Mouse (Mus musculus) neural tube, embryonic 11.5 days (tissue): Measurements from ENCODE around the gene Mical3. TPM values are rescaled to one million over a fixed set of nuclear protein-coding genes. Genes with fewer than 3 reads are reported as not detected.
"Not testable (repeated sequence)": the region's sequence is repeated elsewhere in the genome, so short reads cannot be mapped to it uniquely, and the experiment has no call there.

Experiments used
- ATAC-seq: fragments of 200-750 bp; cut with Nextera tagmentation; 2 replicates; pipeline ENCODE4 v1.8.0; 2017; ENCODE audit warnings: moderate number of reproducible peaks, mild to moderate bottlenecking, moderate TSS enrichment, moderate library complexity; ENCODE audit not compliant: insufficient read depth, low FRiP score, low TSS enrichment
- DNase-seq: peaks from one replicate; pipeline ENCODE4 v3.0.0-alpha.2; 2015; ENCODE audit warnings: low spot score
- H3K27ac ChIP-seq: fragments of 300-500 bp; sonication (generic); 2 replicates; pipeline ENCODE4 v1.5.1; 2014; ENCODE audit warnings: low read depth, mild to moderate bottlenecking, low read length
- H3K27me3 ChIP-seq: fragments of 300-500 bp; sonication (generic); 2 replicates; pipeline ENCODE4 v1.6.1; 2014; ENCODE audit warnings: mild to moderate bottlenecking, low read length, mixed read lengths; ENCODE audit not compliant: control insufficient read depth, insufficient read depth
- H3K36me3 ChIP-seq: fragments of 300-500 bp; sonication (generic); 2 replicates; pipeline ENCODE4 v1.6.1; 2014; ENCODE audit warnings: mild to moderate bottlenecking, low read length, moderate library complexity, mixed read lengths; ENCODE audit not compliant: control insufficient read depth, insufficient read depth
- H3K4me1 ChIP-seq: fragments of 300-500 bp; sonication (generic); 2 replicates; pipeline ENCODE4 v1.6.1; 2014; ENCODE audit warnings: low read length, mixed read lengths; ENCODE audit not compliant: control insufficient read depth, insufficient read depth
- H3K4me2 ChIP-seq: fragments of 300-500 bp; sonication (generic); 2 replicates; pipeline ENCODE4 v1.6.1; 2014; ENCODE audit warnings: low read depth, mild to moderate bottlenecking, moderate library complexity
- H3K4me3 ChIP-seq: fragments of 300-500 bp; sonication (generic); 2 replicates; pipeline ENCODE4 v1.5.1; 2014; ENCODE audit warnings: low read depth, low read length
- H3K9ac ChIP-seq: fragments of 300-500 bp; sonication (generic); 2 replicates; pipeline ENCODE4 v1.6.1; 2014; ENCODE audit warnings: mild to moderate bottlenecking, low read length
- H3K9me3 ChIP-seq: fragments of 300-500 bp; sonication (generic); 2 replicates; pipeline ENCODE4 v1.6.1; 2016; ENCODE audit warnings: low read length; ENCODE audit not compliant: control insufficient read depth
- WGBS: fragments of 180-500 bp; shearing (Covaris S2); extraction: QIAGEN DNeasy Blood & Tissue Kit; methylation state at CpG from one replicate; pipeline ENCODE4 v1.1.7; 2014; 5-methylcytosine and 5-hydroxymethylcytosine counted together
- polyA plus RNA-seq: library from polyadenylated mRNA; unstranded; fragments of >200 nt; fragmentation: Nextera tagmentation; extraction: Ambion mirVana; gene quantifications from 2 replicates; pipeline ENCODE4 v1.2.1, GENCODE M21; 2014

The Mical3 gene
- polyA plus RNA-seq, 1 experiment from 2014 or later = 18.4 TPM

DNA sequence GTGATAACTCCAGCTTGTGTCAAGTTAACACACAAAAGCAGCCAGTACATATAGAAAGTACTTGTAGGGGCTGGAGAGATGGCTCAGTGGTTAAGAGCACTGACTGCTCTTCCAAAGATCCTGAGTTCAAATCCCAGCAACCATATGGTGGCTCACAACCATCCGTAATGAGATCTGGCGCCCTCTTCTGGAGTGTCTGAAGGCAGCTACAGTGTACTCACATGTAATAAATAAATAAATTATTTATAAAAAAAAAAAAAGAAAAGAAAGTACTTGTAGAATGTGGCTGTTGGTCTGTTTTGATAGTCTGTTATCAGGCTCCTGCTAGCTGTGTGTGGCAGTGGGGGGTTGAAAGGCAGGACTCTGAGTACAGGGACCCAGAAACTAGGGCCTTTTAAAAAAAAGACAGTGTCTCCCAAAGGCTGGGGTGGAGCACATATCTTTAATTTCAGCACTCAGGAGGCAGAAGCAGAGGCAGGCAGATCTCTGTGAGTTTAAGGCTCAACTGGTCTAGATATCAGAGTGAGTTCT, 205.9 kb downstream of the Mical3 start:
- H3K36me3 ChIP-seq, H3K4me1 ChIP-seq, H3K27ac ChIP-seq, H3K27me3 ChIP-seq, DNase-seq, ATAC-seq, H3K9me3 ChIP-seq, H3K9ac ChIP-seq, H3K4me2 ChIP-seq, H3K4me3 ChIP-seq: not testable (repeated sequence)
- 73% methylated on average over 2 of the region's 2 CpGs for WGBS

DNA sequence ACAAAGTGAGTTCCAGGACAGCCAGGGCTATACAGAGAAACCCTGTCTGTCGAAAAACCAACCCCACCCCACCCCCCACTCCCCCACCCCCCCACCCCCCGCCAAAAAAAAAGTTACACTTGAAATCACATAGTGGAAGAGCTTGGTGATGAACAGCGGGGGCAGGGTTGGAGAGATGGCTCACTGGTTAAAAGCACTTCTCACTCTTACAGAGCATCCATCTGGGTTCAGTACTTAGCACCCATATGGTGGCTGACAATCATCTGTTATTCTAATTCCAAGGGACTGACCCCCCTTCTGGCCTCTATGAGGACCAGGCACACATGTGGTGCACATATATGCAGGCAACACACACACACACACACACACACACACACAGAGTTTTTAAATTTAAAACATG, 212.8 kb downstream of the Mical3 start:
- no peak for ATAC-seq
- Histone ChIP-seq H3K27me3 (no peaks in the 10 kb centered on the region), H3K36me3 (no peaks in the 10 kb centered on the region), H3K4me3 (no peak overlapping the region), H3K27ac (no peak overlapping the region), H3K9me3 (no peaks in the 10 kb centered on the region), H3K9ac (no peak overlapping the region), H3K4me2 (no peak overlapping the region), H3K4me1 (0 out of 2 replicates have a peak, but pooled peaks cover 2% of the 10 kb centered on the region)
- DNase-seq = no peak
- WGBS = 51% methylated on average over 3 of the region's 3 CpGs

DNA sequence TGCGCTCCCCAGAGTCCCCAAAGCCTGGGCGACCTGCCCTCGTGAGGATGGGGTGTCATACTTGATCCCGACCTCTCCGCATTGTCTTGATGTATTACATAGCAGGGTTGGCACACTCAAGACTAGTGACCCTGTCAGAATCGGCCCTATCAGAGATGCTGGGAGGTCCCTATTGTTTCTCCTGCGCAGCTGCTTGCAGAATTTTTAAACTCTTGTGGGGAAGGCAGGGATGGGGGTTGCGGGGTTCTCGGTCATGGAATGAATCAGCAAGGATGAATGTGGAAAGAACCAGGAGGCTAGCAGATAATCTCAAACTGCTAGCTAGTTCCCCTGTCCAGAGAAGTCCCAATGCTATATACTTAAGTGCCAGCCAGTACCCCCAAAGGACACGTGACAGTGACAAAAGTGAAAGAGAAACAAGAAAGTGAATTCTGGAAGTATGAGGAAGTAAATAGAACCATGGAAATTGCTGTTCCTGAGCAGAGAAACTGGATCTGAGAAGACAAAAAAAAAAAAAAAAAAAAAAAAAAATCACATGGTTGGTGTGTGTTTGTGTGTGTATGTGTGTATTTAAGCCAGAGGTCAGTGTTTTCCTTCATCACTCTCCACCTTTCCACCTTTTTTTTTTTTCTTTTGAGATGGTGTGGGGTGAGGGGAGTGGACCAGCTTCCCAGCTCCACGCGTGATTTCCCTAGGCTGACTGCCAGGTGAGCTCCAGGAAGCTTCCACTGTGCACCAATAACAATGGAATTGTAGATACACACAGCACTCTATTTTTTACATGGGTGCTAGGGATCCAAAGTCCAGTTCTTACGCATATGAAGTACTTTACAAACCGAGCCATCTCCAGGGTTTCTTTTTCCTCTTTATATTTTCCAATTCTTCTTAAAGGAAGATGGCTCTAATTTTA, 213.6 kb downstream of the Mical3 start:
- H3K9me3 ChIP-seq, H3K27ac ChIP-seq, DNase-seq, H3K27me3 ChIP-seq, H3K36me3 ChIP-seq, H3K4me1 ChIP-seq: not testable (repeated sequence)
- Histone ChIP-seq H3K4me2 (peak overlapping the region; percentile 93), H3K9ac (peak overlapping the region; percentile 48), H3K4me3 (peak overlapping the region; percentile 65)
- 27% methylated on average over 10 of the region's 14 CpGs for WGBS
- peak; percentile 25; the same call in 1 of the 2 replicates for ATAC-seq

DNA sequence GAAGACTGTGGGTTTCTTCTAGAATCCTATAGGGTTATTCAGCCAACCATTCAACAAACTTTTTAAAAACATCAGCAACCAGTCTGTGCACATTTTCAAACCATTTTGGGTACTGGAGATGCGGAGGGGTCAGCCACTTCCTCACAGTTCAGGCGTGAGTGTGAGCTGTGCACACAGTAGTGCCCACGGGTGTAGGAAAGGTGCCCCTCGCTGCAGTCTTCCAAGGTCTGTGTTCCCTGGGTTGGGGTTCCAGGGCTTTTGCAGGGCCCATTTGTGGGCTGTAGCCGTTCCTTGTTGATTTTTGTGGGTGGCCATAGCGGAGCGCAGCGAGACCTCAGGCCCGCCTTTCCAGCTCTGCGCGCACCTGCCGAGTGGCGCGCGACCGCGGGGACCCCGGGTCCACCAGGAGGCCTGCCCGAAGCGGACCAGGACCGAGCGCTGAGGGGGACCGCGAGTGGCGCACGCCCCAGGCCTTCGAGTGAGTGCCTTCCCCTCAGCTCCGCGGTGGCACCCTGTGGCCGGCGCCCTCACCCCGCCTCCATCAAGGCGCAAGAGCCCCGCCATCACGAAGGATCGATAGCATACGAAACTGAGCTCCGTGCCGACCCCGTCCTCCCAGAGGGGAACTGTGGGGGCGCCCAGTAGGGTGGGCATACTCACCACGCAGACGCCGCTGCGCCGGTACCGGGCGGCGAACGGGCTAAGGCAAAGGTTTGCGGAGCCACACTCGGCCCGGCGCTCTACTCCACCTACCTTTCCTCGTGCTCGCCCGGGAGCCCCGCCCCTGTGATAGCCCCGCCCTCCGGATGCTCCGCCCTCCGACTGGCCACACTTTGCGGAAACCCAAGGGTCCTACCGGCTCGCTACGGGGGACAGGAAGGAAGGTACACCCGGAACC, 214.5 kb downstream of the Mical3 start, which contains the start of gene Bid:
Gene Bid (minus strand): TSS at position 780 of the 898 bp plus-strand sequence.
- H3K4me1 ChIP-seq = 0 out of 2 replicates have a peak, but pooled peaks cover 2% of the 10 kb centered on the region
- WGBS = under 1% methylated on average over 65 of the region's 67 CpGs
- H3K4me3 ChIP-seq = peak within 1 kb of the TSS; percentile 65
- no peaks in the 10 kb centered on the region for H3K9me3 ChIP-seq
- 0 out of 2 replicates have a peak within 1 kb of the TSS, but pooled peaks have one; percentile 10 for H3K27ac ChIP-seq
- DNase-seq = peak; percentile 90
- peak within 1 kb of the TSS; percentile 93 for H3K4me2 ChIP-seq
- ATAC-seq = peak; percentile 89
- H3K27me3 ChIP-seq = no peaks in the 10 kb centered on the region
- no peaks in the 10 kb centered on the region for H3K36me3 ChIP-seq
- peak within 1 kb of the TSS; percentile 48 for H3K9ac ChIP-seq

DNA sequence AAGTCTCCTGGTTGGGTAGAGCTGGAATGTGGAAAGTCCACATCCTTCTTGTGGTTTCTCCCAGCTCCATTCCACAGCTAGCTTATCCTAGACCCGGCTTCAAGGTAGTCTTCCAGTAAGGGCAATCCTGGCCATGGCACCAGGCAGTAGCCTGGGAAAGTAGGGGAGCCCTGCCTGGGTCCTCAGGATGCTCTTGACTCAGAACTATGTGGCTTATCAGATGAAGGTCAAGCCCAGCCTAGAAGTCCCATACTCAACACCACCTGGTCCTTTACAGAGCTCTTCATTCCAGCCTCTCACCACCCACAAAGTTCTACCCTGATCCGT, 215.2 kb downstream of the Mical3 start:
- H3K4me1 ChIP-seq = 0 out of 2 replicates have a peak, but pooled peaks cover 2% of the 10 kb centered on the region
- DNase-seq (no peak), ATAC-seq (no peak; the same call in 1 of the 2 replicates)
- no peak overlapping the region for H3K4me2 ChIP-seq
- no peaks in the 10 kb centered on the region for H3K36me3 ChIP-seq
- H3K27me3 ChIP-seq = no peaks in the 10 kb centered on the region
- 33% methylated on average over 2 of the region's 2 CpGs for WGBS
- H3K9ac ChIP-seq = no peak overlapping the region
- H3K4me3 ChIP-seq = no peak overlapping the region
- no peaks in the 10 kb centered on the region for H3K9me3 ChIP-seq
- no peak overlapping the region for H3K27ac ChIP-seq

DNA sequence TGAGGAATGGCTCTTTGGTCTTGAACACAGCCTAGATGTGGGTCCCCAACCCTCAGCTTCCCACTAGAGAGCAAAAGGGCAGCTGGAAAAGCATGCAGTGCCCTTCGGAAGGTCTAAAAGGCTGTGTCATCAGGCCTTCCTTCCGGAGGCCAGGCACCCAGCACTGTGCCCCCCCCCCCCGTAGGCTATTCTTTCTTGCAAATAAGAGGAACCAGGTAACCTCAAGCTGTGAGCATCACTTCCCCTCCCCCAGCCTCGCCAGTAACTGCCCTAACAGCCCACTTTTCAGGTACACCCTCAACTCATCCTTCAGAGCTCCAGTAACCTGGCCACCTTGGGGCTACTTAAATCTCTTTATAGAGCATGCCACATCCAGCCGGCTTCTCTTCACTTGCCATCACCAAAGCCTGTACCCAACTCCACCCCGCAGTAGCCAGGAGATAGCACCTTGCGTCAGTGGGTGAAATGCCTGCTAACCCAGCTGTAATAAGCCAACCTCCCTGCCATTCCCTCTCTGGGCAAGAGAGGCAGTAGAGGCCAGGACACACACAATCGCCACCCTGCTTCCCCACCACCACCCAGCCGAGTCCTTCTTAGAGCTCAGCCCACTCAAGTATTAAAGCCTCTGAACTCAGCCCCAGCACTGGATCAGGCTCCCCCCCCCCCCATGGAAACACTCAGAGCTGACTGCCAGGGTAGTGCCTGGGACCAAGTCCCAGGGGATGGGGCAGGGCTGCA, 215.7 kb downstream of the Mical3 start:
- ATAC-seq (no peak), DNase-seq (no peak)
- H3K9ac ChIP-seq = no peak overlapping the region
- H3K4me1 ChIP-seq = 0 out of 2 replicates have a peak, but pooled peaks cover 2% of the 10 kb centered on the region
- WGBS = 50% methylated on average over 9 of the region's 9 CpGs
- no peaks in the 10 kb centered on the region for H3K9me3 ChIP-seq
- H3K4me2 ChIP-seq = no peak overlapping the region
- H3K4me3 ChIP-seq = no peak overlapping the region
- no peaks in the 10 kb centered on the region for H3K36me3 ChIP-seq
- no peak overlapping the region for H3K27ac ChIP-seq
- no peaks in the 10 kb centered on the region for H3K27me3 ChIP-seq

DNA sequence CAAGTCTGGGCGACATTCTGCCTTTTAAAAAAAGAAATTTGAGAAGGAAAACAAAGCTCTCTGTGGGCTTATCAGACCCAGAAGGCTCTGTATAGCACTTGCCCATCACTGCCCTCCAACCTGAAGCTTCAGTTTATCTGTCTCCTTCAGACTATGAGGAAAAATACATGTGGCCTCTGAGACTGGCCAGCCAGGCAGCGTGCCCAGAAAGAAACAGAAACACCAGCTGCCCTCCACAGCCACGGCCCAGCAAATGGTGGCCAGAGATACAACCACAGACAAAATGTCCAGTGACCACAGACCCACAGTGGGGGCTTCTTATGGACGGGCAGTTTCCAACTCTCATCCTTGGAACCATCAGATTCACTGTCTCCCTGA, 216.3 kb downstream of the Mical3 start:
- Histone ChIP-seq H3K4me1 (0 out of 2 replicates have a peak, but pooled peaks cover 2% of the 10 kb centered on the region), H3K9me3 (no peaks in the 10 kb centered on the region), H3K27me3 (no peaks in the 10 kb centered on the region), H3K4me3 (no peak overlapping the region), H3K4me2 (no peak overlapping the region), H3K36me3 (no peaks in the 10 kb centered on the region), H3K9ac (no peak overlapping the region), H3K27ac (no peak overlapping the region)
- no peak for ATAC-seq
- no peak for DNase-seq
- 80% methylated on average over 4 of the region's 4 CpGs for WGBS

DNA sequence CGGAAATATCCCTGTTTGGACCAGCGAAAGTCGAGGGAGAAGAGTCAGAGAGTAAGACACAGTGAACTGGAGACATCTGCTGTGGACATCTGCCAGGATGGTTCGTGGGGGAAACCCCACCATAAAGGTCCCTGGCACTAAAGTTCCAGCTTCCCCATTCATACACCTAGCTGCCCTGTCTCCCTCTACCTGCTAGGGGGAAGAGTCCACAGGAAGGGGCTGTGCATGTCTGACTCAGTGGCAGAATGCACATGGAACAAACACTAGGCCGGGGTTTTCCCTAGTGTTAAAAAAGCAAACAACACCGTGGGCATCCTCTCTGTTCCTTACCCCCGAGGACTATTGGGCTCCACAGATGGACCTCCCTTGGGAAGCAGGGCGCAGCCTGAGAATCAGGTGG, 217.0 kb downstream of the Mical3 start:
- Histone ChIP-seq H3K9me3 (no peaks in the 10 kb centered on the region), H3K4me1 (0 out of 2 replicates have a peak, but pooled peaks cover 2% of the 10 kb centered on the region), H3K4me3 (no peak overlapping the region), H3K27me3 (no peaks in the 10 kb centered on the region), H3K9ac (no peak overlapping the region), H3K27ac (no peak overlapping the region), H3K4me2 (no peak overlapping the region), H3K36me3 (no peaks in the 10 kb centered on the region)
- WGBS = 86% methylated on average over 8 of the region's 8 CpGs
- DNase-seq = no peak
- ATAC-seq = no peak
